Mouse (Mus musculus) left cerebral cortex, adult 8-10 months (tissue): ENCODE results near the gene Rapgef6. TPM values are rescaled to one million over a fixed set of nuclear protein-coding genes. Genes with fewer than 3 reads are reported as not detected.
"Not testable (repeated sequence)": the region's sequence is repeated elsewhere in the genome, so short reads cannot be mapped to it uniquely, and the experiment has no call there.

ENCODE experiments used
- DNase-seq, 2 experiments: peaks; one replicate each; pipeline ENCODE4 v3.0.0; 2022; ENCODE audit warnings: low spot score in 2 of 2
- total RNA-seq, 4 experiments: library from RNA; stranded (reverse); gene quantifications; 2 replicates each; pipeline ENCODE4 v1.2.4; 2022

Gene Rapgef6
- total RNA-seq, 4 experiments from 2014 or later = 35.2 to 42.5 (median 37.9) TPM

DNA sequence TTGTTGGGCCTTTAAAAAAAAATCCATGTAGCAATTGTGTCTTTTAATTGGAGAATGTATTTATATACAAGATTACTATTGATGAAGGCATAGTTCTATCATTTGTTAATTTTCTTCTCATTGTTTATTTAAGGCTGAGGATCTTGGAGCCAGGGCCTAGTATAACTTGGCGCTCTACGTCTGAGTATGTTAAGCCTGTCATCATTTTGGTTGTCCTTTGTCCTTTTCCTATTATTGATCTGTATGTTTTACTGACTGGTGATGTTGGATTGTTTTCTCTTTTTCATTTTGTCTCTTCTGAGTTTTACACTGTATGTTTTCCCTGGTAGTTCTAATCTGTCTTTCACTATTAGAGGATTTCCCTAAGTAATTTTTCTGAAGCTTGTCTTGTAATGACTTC is 52.1 kb downstream of the Rapgef6 start:
- DNase-seq = no peak

DNA sequence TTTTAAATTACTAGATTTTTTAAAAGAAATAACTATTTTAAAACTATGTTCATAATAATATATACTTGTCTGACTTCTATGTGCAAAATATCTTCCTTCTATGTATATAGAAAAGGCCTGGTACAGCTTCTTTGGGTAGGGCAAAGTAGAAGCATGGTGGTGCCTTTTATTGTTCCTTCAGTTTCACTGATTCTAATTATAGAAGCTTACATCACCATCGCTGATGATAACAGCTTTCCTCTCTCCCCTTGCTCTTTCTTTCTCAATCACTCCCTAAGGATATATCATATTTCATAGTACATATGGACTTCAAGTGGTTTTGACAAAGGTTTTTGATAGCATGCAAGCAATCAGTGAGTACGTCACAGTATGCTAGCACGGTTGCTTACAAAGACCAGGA is 69.9 kb downstream of the Rapgef6 start:
- no peak for DNase-seq

DNA sequence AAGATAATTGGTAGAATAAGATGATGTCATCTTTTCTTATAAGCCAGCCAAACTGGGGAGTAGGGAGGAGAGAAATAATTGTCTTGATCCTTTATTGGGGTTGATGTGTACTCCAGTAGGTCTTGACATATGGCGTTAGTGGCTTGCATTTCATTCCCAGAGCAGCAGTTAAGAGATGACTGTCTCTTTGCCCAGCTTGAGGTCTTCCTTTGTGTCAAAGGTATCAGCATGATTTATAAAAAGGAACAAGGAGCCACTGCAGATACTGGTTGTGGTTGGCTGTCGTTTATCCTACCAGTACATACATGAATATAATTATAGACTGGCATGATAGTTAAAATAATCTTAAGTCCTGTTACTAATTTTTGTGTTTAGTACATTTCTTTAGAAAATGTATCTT is 71.4 kb downstream of the Rapgef6 start:
- no peak for DNase-seq

DNA sequence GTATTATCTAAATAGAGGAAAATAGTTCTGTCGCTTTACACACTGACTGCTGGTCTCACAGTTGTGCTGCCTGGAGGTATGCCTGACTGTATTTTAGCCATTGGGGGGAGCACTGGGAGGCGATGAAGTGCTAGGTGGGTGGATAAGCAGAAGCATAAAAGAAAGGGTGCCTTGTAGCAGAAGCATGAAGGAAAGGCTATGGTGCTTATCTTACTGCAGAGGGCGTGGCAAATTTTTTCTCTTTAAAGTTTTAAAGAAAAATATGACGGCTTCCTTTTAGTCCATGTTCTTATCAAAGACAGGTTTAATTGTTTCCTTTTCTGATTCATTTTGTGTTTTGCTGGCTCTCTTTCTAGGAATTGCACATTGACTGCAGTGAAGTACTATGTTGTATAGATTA is 72.4 kb downstream of the Rapgef6 start:
- DNase-seq = peak in 1 of 2 experiments; percentile 29

DNA sequence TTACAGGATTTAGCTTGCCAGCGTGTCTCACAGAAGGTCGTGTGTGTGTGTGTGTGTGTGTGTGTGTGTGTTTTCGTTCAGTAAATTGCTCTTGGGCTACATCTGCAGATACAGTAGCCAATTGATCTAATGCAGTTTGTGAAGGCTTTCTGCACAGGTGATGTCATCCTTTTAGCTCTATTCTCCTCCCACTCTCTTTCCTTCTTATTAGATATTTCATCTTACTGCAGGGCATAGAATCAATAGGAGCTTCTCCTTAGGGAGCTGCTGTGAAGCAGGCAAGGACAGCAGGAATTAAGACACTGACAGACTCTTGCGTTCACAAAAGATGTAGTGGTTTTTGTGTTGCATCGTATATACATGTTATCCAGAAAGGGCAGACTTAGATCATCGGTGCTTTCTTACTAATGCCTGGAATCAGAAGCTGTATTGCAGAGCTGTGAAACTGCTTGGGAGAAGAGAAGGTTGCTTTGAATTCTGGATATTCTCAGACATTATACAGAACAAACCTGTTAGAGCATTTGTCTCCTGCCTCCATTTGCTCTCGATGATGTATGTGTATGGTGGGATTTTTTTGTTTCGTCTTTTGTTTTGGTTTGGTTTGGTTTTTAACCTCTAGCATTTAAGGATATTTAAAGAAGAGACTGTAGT is 73.4 kb downstream of the Rapgef6 start:
- no peak for DNase-seq

DNA sequence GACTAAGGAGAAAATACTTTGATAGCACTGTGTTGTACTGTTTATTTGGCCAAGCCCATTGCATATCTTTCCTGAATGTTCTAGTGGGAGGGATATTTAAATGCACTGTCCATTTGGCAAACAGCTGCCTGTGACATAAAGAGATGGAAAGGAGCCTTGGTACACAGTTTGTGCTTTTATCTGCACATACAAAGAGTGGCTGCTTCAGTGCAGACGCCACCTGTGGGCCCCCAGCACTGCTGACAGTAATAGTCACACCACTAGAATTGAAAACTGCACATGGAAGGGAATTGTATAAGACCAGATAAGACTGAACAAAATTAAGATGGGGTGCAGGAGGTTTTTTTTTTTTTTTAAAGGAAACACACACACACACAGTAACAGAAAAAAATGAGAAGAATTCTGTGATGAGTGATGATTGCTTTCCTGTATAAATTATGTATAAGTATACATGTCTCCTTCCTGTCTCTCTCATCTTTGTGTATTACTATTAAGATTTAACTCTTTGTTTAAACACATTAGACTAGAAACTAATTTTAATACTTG is 75.3 kb downstream of the Rapgef6 start:
- no peak for DNase-seq

DNA sequence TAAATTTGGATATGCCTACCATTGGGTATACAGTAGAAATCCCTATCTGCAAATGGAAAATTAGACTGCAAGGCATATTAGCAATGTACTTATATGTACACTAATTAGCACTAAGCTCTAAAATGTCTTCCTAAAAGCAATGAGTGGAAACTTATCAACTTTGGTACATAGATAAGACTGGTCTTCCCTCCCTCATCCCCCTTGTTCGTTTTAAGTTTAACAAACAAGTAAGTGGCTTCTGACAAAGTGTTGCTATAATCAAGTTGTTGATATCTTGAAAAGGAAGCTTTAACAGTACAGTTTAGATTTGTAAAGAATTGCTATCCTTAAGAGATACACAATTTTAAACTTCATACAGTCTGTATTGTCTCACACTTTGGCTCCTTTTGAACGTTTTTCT is 78.5 kb downstream of the Rapgef6 start:
- DNase-seq = no peak

DNA sequence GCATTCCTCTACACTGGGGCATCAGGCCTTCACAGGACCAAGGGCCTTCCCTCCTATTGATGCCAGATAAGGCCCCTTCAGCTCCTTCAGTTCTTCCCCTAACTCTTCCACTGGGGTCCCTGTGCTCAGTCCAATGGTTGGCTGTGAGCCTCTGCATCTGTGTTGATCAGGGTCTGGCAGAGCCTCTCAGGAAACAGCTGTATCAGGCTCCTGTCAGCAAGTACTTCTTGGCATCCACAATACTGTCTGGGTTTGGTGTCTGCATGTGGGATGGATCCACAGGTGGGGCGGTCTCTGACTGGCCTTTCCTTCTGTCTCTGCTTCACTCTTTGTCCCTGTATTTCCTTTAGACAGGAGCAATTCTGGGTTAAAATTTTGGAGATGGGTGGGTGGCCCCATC is 80.1 kb downstream of the Rapgef6 start:
- DNase-seq = not testable (repeated sequence)

DNA sequence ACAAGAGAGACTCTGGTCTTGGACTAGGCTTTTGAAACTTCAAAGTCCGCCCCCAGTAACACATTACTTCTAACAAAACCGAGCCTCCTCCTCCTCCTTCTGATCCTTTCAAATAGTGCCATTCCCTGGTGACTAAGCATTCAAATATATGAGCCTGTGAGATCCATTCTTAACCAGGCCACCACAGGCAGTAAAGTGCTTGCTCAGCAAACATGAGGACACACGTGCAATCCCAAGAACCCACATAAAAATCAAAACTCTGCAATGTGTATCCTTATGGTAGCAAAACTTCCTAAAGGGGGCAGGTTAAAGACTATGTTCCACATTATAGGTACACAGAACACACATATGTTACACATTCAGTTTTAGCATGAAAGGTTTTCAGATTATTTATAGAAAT is 81.8 kb downstream of the Rapgef6 start:
- DNase-seq = no peak

DNA sequence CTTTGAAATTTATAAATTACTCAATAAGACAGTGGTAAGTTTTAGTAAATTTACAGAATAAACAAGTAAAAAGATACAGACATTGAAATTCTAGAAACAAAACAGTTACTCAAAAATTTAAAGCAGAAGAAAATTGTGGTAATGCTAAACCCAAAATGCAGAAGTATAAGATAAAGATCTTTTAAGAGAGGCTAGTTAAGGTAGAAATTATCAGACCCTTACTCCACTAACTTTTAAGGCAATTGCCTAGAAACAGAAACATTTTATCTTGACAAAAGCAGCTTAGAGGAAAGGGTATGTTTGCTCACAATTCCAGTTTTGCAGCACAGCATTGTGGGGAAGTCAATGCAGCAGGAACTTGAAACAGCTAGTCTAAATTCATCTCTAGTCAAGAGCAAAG is 91.0 kb downstream of the Rapgef6 start:
- no peak for DNase-seq

DNA sequence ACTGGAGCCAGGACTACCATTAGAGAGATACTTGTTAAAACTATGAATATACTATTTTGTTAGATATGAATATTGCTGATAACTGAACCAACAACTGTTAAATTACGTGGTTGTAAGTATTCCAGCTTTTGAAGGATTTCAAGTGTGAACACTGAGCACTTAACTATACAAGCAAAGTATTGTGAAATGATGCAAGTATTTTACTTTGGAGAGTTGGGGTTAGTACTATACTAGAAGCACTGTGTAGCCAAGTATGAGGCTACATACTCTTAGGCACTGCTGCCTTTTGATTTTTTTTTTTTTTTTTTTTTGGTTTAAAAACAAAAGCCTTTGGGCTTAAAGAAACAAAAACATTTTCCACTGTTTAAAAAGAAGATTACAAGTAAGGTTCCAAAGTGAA is 91.9 kb downstream of the Rapgef6 start:
- no peak for DNase-seq

DNA sequence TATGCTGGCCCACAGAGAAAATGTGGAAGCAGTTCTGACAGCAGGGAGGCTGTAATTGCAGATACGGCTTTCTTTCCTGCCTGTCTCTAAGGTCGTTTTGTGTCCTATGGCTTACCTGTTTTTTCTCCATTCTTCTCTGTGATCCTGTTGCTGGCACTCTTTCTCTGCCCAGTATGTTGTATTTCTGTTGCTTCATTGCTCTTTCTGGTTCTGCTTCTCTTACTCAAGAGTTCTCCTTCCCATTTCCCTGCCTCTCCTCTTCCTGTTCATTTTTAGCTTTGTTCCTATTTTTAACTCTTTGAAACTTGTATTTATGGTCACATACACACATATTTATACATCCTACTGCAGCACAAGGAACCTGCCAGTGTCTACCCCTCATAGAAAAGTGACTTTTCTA is 96.2 kb downstream of the Rapgef6 start:
- no peak for DNase-seq

DNA sequence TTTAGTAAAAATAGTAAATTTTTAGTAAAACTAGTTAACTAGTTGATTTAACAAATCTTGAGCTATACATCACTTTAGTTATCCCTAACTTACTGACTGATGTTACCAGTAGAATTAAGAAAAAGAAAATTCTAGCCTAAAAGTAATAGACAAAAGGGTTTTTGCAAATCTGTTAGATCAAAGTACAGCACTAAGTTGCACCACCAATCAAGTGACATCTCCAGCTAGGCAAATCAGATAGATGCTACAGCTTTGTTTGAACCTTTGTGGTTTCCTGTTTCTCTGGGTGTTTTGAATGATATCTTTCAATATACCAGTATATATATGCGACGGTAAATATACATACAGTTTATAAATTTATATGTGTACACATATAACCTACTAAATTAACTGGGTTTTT is 99.1 kb downstream of the Rapgef6 start:
- no peak for DNase-seq

DNA sequence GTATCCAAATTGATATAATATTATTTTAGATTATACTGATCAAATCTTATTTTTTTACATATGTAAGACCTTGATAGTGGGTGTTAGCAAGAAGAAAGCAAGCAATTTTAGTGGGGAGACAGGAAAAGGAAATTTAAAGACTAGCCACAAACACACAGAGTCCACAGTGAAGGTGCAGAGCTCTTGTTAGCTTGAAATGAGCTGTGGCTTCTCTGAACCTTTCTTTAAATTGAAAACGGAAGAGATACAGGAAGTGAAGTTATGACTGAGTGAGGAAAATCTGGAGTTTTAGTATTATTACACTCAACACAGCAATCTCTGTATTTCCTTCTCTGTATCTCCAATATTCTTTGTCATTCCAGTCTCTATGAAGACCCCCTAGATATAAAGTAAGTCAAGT is 104.3 kb downstream of the Rapgef6 start:
- no peak for DNase-seq

DNA sequence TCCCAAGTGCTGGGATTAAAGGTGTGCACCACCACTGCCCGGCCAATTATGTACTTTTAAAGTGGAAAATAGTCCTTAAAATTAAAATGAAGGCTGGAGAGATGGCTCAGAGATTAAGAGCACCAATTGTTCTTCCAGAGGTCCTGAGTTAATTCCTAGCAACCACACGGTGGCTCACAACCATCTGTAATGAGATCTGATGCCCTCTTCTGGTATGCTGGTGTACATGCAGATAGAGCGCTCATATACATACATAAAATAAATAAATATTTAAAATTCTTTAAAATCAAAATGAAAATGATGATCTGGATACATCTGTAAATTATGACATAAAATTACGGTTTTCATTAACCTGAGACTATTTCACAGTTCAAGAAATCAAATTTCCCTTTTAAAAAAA is 123.8 kb downstream of the Rapgef6 start:
- DNase-seq = no peak

DNA sequence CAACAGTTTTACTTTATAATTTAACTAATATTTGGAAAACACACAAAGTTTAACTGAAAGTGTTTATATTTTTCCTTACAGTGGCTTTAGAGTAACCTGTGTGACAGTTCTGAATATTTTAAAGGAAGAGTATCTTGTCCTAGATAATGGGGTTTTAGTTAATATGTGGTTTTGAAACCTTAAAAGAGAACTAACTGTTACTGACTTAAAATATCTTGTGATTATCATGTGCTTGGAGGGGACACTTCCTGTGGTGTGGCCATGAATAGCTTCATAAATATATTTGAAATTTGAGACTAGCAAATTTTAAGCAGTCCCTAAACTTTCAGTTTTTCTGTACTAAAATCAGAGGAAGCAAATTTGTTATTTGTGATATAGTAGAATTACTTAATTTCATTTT is 125.9 kb downstream of the Rapgef6 start:
- DNase-seq = no peak

DNA sequence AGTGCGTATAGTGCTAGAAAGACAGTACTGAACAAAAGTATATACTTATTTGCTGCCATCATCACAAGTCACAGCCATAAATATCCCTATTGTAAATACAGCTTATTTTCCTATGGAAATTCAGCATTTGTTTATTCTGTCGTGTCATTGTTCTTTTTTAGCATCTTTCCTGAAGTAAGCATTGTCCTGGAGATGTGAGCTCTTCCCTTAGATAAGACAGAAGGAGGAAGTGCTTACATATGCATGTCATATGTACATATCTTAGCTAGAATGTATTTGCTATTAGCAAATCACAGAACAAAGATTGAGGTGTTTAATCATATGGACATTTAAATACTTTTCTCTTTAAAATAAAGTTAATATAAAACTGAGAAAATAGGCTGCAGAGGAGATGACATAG is 132.8 kb downstream of the Rapgef6 start:
- no peak for DNase-seq

DNA sequence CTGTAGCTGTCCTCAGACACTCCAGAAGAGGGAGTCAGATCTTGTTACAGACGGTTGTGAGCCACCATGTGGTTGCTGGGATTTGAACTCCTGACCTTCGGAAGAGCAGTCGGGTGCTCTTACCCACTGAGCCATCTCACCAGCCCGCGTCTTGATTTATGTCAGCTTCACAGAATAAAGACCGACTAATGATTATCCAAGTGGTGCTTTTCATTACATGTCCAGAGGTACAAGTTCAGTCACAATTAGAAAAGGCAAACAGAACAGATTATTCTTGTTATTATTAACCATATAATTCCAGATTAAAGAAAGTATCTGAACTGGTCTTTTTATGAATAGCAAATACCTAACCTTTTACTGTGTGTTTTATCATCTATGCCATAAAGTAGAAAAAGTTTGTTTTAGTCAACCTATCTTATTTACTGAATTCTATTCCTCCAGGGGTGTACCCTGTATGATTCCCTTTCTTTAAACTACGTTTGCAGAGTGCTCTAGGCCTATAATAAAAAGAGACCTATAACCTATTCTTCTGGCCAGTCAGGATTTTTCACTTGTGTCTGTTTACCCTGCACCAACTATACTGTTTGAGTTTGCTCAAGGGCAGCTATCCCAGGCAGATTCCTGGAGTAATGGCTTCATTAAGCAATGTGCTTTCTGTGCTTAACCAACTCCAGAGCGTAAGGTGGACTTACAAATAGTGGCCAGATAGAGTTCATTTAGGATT is 151.1 kb downstream of the Rapgef6 start:
- no peak for DNase-seq

DNA sequence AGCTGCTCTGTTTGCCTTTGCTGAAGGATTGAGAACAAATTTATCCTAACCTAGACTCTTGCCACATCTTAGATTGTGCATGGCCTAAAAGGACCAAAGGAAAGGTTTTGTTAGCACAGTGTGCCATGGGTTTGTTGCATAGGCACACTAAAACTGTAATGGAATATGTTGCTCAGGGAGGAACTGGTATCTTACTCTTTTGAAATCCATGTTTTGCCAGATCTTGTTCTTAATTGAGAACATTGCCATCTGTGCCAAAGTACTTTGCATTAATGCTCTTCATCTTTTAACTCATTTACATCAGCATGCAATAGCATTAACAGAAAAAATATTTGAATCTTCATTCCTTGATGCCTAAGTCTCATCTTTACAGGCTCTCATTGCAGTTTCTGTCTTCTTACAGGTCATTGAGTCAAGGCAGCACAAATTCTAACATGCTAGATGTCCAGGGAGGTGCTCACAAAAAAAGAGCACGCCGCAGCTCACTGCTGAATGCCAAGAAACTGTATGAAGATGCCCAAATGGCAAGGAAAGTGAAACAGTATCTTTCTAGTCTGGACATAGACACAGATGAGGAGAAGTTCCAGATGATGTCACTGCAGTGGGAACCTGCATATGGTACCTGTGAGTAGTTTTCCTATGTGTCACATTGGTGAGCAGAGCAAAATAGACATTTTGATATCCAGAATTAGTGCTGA is 153.3 kb downstream of the Rapgef6 start:
- DNase-seq = no peak

DNA sequence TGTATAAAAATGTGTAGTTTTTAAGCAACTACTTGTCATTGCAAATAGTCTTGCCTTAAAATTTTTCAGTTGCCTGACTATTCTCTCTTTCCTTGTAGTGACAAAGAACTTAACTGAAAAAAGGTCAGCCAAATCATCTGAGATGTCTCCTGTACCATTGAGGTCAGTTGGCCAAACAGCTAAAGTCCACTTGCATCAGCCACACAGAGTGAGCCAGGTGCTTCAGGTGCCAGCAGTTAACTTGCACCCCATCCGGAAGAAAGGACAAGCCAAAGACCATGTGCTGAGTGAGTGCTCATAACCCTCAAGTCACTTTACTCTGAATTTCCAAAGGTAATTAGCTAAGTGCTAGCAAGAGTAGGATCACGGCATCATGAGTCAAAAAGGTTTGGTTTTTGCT is 156.5 kb downstream of the Rapgef6 start:
- no peak for DNase-seq

DNA sequence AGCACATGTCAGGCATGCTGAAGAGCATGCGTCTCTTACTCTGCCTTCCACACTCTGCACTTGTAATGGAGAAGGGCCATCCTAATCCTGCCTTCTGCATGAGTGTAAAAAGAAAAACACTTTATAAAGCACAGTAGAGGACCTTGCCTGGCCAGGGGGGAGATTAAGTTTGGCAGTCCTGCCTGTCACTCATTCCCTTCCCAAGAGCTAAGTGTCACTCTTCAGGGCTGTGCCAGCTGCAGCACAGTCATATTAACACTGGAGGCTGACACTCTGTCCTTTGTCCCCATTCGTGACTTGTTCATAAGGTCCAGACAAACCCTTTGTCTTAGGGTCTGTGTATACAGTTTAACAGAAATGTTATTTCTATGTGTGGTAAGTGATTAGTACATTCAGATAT is 162.2 kb downstream of the Rapgef6 start:
- DNase-seq = no peak

DNA sequence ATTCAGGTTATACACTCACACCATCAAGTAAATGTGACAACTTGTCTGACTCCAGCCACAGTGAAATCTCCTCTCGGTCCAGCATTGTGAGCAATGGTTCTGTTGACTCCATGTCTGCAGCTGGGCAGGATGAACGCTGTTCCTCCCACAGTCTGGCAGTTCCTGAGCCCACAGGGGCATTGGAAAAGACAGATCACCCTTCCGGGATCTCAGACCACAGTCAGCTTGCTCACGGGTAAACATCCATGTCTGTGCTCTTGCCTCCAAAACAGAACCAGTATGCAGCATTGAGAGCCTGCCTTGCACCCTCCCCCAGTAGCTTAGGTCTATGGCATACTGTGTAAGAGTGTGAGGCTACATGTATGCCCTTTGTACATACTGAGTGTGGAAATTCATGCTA is 167.5 kb downstream of the Rapgef6 start:
- no peak for DNase-seq

DNA sequence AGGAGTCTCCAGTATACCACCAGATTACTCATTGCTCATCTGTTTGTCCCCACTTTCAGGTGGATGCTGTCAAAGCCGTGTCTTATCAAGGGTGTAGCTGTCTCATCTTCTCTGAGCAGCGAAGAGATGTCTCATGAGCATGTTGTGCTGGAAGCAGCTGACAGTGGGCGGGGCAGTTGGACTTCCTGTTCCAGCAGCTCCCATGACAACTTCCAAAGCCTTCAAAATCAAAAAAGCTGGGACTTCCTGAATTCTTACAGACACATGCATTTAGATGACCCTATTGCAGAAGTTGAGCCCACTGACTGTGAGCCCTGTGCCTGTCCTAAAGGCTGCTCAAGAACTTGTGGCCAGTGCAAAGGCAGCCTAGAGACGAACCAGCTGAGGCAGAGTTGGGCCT is 168.5 kb downstream of the Rapgef6 start:
- no peak for DNase-seq
